Mouse (Mus musculus) spleen, embryonic (tissue): ENCODE results near the gene Uxs1.

Experiments used
- CTCF ChIA-PET: fragments of 350-600 bp; sonication (Branson Sonifier 250); formaldehyde crosslinking; loops from one replicate; lab custom pipeline; 2022; lab: Charles Lee

The Uxs1 gene

DNA sequence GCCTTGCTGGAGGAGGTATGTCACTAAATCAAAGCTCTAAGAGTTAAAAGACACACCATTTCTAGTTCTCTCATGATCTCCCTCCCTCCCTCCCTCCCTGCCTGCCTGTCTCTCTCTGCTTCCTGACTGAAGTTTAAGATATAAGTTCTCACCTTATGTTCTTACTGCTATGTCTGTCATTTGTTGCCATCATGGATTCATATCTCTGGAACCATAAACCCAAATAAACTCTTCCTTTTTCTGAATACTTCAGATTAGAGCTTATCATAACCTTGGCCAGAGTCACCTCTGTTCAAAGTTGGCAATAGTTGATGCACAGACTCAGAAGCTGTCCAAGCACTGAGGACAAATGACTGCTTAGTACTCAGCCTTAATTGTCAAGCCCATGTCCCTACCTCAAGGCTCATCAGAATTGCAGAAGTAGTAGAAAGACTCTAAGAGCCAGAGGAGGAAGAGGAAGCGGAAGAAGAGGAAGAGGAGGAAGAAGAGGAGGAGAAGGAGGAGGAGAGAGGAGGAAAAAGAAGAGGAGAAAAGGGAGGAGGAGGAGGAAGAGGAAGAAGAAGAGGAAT, 23.6 kb downstream of the Uxs1 start:
- CTCF ChIA-PET: no interaction called here

DNA sequence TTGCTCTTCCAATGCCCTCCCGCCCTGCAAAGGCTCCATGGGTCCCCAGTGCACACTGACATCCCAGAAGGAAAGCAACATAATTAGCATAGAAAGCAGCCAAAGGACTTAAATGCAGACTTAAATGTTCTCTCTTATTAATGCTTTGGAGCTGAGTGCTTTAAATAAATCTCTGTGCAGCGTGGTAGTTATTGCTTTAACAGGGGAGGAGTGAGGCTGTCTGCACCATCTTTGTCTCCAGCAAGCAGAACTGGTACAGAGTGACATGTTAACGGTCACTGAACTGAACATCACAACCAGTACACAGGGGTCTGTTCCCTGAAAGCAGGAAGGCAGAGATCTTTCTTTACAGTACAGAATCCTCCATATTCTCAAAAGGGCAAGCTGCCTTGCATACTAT, 29.6 kb downstream of the Uxs1 start:
- CTCF ChIA-PET: no interaction called here

DNA sequence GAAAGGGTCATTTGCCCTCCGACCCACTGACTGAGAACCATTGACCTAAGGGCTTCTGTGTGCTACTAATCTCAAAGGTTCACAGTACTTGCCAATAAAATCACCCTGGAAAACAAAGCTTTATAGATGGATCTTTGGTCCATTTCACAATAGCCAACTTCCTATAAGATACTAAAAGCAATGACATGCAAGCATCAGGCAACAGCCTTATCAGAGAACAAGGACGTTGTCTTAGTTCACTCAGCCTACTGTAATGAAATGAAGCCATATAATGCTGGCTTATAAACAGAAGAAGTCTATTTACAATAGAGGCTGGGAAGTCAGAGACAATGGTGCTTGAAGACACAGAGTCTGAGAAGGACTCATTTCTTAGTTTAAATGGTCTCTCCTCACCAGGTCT, 37.8 kb downstream of the Uxs1 start:
- CTCF ChIA-PET: no interaction called here

DNA sequence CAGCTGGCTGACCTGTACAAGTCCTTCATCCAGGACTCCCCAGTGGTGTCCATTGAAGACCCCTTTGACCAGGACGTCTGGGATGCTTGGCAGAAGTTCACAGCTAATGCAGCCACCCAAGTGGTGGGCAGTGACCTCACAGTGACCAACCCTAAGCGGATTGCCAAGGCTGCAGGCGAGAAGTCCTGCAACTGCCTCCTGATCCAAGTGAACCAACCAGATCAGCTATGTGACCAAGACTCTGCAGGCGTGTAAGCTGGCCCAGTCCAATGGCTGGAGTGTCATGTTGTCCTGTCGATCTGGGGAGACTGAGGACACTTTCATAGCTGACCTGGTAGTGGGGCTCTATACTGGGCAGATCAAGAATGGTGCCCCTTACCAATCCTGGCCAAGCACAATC, 40.9 kb downstream of the Uxs1 start:
- CTCF ChIA-PET: no interaction called here

DNA sequence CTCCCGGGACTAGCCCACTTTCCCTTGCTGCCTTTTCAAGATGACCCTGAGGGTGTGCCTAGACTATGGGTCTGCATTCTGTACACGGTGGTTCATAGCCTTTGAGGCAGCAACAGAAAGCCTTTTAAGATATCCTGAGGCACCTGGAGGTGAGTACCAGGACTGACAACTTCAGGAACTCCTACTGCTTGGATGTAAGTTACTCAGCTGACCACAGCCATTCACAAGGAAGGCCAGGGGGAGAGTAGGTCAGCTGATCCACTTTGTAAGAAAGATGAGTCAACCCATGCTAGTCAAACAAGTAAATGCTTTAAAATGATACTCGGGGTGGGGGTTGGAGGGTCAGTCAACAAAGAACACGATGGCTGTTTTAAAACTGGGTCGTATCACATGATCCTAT, 42.3 kb downstream of the Uxs1 start:
- CTCF ChIA-PET: no interaction called here

DNA sequence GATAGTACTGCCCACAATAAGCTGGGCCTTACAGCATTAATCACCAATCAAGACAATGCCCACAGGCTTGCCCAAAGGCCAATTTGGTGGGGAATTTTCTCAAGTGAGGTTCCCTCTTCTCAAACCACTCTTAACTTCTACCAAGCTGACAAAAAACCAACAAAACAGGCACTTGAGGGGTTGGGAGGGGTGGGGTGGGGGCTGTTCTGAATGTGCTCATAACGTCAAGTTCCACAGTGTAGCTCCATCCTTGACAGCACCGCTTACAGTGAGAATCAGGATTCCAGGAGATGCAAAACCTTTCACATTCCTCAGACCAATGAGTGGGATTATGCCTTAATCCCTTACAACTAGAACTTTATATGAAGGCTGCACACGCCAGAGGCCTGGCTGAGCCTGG, 44.4 kb downstream of the Uxs1 start:
- CTCF ChIA-PET: no interaction called here

DNA sequence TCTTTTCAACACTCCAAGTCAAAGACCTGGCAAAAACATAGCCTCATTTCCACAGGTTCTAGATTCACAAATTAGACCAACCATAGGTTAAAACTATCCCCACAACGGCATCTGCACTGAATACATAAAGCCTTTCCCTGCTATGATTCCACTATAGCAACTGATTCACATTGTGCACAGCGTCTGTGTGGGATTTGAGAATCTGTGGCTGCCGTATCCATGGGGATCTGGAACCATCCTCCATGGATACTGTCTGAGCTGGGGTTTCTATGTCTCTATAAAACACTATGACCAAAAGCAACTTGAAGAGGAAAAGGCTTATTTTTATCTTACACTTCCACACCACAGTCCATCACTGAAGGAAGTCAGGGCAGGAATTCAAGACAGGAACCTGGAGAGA, 44.9 kb downstream of the Uxs1 start:
- CTCF ChIA-PET: no interaction called here

DNA sequence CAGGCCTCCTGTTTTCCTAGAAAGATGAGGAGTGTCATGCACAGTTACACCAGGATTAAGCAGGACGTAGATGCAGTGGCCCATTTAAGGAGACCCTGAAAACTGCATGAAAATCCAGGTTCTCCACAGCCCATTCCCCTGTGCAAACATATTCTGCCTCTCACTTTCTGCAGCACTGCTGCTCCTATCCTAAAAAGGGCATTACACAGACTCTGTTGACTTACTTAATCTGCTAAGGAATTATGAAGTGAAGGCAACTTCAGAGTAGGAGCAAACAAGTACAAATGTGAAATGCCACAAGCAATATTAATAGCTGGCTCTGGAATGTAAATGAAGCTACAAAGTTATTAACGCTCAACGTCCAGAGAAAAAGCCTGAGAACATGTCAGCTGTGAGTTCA, 45.9 kb downstream of the Uxs1 start:
- CTCF ChIA-PET: no interaction called here

DNA sequence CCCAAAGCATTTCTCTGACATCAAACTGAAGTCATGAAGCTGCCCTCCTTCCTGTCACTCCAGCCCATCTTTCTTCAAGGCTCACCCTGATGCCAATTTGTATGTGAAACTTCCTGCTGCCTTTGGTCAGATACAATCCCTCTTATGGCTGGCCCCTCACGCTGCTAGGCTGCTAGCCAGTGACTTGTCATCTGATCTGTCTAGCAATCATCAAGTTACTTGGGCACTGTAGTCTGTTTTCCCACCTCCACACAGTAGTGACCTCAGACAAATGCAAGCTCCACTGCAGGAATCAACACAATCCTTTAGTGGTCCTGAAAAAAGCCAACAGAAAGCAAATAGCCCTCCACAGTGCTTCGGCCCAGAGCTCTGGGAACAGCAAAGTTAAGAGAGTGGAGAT, 46.4 kb downstream of the Uxs1 start:
- CTCF ChIA-PET: no interaction called here

DNA sequence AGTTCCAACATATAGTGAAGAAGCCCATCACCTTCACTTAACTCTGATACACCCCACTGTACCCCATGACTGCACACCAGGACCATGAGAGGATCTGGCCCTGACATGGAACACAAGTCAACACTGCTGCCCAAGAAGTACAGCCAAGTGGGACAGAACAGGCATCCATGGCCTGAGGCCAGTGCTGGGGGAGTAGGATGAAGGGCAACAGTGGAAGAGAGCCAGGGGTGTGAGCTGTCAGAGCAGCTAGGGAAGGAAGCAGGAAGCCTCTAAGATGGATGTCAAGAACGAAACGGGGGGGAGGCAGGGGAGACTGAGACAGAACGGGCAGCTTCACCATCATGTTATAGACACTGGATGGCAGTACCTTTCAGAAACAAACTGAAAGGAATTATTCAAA, 51.5 kb downstream of the Uxs1 start:
- CTCF ChIA-PET: no interaction called here

DNA sequence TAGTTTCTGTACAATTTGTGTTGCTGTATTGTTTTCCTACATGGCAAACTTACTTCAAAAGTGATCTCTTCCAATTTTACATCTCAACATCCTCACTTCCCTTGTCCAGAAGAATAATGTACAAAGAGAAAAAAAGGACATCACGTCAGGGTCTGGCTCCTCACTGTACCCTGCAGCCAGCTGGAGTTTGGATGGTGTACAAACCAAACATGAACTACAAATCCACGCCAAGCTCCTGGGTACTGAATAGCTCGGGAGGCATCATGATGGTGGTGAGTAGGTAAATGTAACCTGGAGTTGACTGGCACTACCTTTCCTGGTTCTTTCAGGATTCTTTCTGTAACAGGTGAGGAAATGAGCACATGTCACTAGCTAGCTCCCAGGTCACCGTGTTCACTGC, 53.5 kb downstream of the Uxs1 start:
- CTCF ChIA-PET: no interaction called here

DNA sequence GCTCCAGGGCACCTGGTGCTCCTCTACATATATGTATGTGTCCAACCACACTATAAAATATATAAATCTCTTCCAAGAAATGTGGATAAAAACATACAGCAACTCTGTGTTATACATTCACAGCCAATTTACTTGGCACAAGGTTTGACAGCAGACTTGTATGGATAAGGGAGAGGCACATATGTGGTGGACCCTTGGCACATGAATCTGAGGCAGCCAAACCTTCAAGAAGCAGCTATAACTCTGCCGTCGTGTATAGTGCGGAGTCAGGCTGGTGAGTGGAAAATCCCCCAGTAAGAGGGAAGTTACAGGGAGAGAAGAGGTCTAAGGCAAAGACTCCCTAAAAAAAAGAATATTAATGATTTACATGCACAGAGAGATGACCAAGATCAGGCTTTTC, 54.9 kb downstream of the Uxs1 start:
- CTCF ChIA-PET: no interaction called here

DNA sequence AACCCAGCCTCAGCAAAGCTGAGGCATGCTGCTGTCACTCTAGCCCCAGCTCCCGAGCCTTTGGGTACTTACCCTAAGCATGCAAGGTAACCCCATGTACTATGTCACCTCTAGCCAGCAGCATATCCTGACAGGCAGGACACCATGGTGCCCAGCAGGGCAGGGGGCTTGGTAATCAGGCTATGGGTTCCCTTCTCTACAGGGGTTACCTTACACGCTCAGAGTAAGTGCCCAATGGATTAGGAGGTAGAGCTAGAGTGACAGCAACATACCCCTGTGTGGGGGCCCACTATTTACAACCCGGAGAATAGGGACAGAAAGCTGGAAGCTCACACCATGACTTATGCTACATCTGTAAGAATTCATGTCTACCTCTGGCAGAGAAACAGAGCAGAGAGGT, 57.6 kb downstream of the Uxs1 start:
- CTCF ChIA-PET: no interaction called here

DNA sequence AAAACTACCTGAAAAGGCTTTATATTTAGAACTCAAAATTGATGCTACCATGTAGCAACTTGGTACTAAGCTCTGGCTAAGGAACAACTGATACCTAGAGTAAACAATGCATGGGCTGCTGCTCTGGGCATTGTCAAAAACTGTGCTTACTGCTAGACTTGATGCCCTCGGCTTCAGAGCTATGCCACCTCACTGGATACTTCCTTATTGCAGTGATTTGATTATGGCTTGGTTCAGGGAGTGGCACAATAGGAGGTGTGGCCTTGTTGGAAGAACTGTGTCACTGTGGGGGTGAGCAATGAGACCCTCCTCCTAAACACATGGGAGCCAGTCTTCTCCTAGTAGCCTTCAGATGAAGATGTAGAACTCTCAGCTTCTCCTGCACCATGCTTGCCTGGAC, 58.3 kb downstream of the Uxs1 start:
- CTCF ChIA-PET: no interaction called here

DNA sequence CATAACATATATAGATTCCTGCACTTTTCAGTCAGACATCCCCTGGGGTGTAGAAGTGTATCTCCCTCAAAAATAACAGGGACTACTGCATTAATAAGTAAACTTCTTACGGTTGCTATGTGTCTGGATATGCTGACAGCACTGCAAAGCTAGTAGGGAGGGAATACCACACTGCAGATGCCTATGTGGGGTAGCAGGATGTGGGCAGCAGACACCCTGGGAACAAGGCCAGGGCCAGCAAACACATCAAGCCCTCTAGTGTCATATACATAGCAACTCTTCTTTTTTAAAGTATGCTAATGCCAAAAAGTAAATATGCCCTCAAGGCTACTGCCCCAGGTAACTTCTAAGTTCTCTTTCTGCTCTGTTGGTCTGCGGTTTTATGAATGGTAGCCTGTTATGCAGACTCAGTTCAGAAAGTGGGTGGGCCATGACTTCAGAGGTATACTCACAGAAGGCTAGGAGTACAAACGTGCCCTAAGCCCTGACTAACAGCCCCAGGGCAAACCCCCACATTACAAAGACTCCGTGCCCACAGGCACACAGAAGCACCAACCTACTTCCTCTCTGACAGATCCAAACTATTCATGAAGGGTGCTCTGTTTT, 59.1 kb downstream of the Uxs1 start:
- CTCF ChIA-PET: no interaction called here

DNA sequence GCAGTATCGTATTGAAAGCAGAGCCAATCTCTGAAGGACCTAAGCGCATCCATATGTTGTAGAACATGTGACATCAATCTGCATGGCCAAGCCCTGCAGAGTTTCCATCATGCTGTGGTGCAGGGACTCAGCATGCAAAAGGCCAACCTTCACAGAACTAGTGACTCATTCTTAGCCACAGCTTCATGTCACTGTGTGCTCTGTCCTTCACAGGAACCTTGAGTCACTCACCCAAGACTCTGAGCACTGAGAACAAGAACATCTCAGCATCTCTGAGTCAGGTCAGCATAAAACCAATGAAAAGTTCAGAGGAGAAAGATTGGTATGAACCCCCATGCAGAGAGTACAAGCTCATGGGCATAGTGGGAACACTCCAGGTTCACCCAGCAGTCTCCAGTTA, 61.3 kb downstream of the Uxs1 start:
- CTCF ChIA-PET: interaction anchor here (0.6 kb wide), 1 partner anchor 314 kb away, joined by 3 read pairs; no protein-coding TSS in a partner anchor

DNA sequence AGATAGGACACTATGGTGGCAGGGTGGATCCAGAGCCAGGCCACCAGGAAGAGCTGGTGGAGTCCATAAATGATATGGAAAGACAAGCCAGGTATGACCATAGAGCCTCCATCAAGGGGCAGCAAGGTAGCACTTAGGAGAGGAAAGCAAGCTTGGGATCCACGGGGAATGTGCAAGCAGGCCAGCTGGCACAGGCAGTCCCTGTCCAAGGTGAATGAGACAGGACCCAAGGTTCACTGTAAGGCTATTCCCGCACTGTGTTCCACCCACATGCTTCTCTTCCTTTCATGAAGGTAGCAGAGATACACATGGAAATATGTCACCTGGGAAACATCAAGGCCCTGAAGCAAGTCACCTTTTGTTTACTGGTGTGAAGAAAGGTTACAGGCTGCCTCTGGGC, 63.1 kb downstream of the Uxs1 start:
- CTCF ChIA-PET: no interaction called here

DNA sequence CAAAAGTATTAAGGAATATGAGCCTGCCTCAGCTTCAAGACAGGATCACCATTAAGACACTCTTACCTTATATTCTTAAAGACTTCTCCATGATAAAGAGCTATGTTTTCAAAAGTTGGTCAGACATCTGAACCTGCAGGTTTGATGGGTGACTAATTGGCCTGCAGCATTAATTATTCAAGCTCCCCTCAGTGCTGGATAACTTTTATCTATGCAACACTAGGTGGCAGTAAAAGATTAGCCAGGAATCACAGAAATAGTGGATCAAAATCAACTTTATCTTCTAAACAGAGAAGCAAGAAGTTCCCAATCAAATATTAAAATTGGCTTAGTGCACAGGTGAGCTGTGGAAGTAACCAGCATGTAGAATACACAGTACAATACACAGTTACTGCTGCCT, 67.5 kb downstream of the Uxs1 start:
- CTCF ChIA-PET: interaction anchor here (1.1 kb wide), 1 partner anchor 139 kb away, joined by 3 read pairs; no protein-coding TSS in a partner anchor

DNA sequence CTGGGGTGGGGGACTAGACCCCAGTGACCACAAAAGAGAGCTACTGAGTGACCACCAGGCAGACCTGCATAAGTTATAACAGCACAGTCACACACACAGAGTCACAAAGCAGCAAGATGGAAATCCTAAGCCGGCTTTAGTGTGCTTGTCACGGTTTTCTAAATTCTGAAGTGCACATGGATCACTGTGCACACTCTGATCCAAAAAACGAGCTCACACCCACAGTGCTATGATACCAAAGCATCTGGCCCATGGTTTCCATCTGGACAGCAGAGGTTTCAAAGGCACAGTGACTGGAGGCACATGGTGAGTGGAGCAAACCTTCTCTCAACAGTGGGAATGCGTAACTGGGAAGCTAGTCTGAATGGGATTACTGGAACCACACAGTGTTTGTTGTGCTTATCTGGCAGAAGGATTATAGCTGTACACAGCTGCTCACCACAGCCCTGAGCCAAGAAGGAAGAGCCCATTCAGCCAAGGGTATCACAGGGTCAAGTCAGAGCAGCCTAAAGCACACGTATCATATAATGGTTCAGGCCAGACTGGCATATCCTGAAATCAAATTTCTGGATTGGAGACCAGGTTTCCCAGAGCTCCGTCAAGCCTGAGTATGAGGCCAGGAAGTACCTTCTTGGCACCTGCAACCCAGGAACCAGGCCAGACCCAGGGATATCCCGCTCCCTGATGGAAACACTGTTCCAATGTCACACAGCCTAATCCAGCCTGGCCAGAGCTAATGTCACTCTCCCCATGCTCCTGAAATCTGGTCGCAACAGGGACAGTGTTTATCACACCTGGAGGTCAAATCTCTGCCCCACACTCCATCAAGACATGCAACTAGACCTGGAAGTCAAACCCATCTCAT, 72.9 kb downstream of the Uxs1 start:
- CTCF ChIA-PET: interaction anchor here (0.6 kb wide), 1 partner anchor 292 kb away, joined by 7 read pairs; no protein-coding TSS in a partner anchor

DNA sequence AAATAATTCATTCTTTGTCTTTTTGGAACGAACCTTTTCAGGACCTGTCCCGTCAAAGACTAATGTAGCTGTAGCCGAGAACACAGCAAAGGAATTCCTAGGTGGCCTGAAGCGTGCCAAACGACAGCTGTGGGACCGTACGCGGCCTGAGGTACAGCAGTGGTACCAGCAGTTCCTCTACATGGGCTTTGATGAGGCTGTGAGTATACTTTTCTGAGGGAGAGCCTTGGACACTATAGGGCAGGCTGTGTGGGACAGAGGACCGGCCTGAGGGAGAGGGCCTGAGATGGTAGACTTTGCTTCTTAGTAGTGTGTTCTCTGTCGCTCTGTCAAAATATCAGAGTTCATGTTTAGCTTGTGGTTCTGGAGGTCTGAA, 89.1 kb downstream of the Uxs1 start:
- CTCF ChIA-PET: no interaction called here

DNA sequence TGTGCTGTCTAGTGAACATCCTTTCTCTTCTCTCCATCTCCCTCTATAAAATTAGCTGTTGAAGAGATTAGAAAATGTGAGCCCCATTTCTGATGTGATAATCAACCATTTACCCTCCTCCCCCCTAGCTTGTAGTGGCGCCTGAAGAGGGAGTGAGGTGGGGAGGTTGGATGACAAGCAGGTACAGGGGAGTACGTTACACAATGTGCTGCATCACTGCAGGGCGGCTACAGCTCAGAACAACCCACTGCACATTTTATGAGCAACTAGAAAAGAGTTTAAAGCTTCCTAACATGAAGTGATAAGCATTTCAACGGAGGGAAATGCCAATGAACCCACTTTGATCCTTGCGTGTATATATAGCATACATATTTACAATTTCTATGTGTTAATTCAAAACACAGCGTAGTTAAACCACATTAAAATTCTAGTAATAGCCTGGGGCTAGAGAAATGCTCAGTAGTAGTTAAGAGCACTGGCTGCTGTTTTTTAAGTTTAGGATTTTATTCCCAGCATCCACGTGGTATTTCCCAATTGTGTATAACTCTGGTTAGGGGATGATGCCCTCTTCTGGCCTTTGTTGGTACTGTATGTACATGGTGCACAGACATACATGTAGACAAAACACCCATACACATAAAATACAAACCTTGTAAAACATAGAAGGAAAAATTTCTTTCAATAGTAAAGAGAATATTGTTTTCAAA, 89.6 kb downstream of the Uxs1 start:
- CTCF ChIA-PET: no interaction called here

DNA sequence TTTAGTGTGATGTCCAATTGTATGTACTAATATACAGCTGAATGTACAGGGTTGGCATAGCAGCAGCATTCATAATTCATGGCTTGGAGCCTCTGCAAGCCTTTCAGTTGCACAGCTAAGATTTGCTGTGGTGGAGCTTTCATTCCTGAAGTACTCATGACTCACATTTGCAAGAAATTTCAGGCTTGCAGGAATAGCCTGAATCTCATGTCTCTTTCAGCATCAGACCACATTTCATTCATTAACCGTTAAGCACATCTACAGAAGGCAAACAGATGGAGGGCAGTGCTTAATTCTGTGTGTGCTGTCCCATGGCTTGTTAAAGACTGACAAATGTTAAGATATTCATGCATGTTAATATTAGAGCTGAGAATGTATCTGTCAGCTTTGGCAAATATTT, 94.9 kb downstream of the Uxs1 start:
- CTCF ChIA-PET: interaction anchor here (0.6 kb wide), 1 partner anchor 26 kb away, joined by 3 read pairs; no protein-coding TSS in a partner anchor
